Mouse (Mus musculus) cortical plate, adult 2 months (tissue): ENCODE measurements around the gene Klk13.

Experiments used
- CTCF ChIP-seq: fragments of 200-500 bp; IDR thresholded peaks from 2 replicates; pipeline ENCODE4 v1.5.1; 2011; ENCODE audit warnings: mild to moderate bottlenecking, control low read depth, low read length; ENCODE audit not compliant: insufficient read depth; ENCODE audit errors: extremely low read depth
- POLR2A ChIP-seq: fragments of 200-500 bp; IDR thresholded peaks from 2 replicates; pipeline ENCODE4 v1.6.1; 2011; ENCODE audit warnings: mild to moderate bottlenecking, low read length, control low read depth; ENCODE audit not compliant: insufficient read depth; ENCODE audit errors: extremely low read depth

- TF ChIP-seq CTCF (no peak), POLR2A (no peak)
Observed at GRCm38 (mm10) chr7:43768597-43768996, 56.2 kb downstream of the Klk13 start, which contains the start of gene Klk12.
